Mouse (Mus musculus) inflammation-experienced regulatory T-cells (primary cell): ENCODE data around the gene Guk1. TPM values are rescaled to one million over a fixed set of nuclear protein-coding genes. Genes with fewer than 3 reads are reported as not detected.

ENCODE experiments used
- polyA plus RNA-seq, 2 experiments: library from polyadenylated mRNA; unstranded; fragments of 100-300 nt; shearing (Covaris generic); gene quantifications; one replicate each; pipeline ENCODE4 v1.2.1; 2017

Guk1 gene
- polyA plus RNA-seq, result 10 to 100 TPM; 82.2 to 88.9 TPM

DNA sequence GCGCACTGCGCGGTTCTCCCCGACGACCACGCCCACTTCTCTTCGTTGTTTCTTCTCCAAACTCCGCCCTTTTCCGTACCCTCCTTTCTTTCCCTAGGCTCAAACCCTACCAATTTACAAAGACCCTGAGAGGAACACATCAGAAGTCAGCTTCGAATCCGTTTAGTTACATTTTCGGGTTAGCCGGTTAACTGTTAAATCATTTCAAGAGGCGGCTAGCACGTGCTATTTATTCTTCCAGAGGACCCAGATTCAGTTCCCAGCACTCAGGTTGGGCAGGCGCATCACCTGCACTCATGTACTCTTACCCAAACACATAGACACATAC is at the start of gene Guk1:
Guk1 (minus strand) TSS at position 154 of the 328 bp plus-strand sequence.

DNA sequence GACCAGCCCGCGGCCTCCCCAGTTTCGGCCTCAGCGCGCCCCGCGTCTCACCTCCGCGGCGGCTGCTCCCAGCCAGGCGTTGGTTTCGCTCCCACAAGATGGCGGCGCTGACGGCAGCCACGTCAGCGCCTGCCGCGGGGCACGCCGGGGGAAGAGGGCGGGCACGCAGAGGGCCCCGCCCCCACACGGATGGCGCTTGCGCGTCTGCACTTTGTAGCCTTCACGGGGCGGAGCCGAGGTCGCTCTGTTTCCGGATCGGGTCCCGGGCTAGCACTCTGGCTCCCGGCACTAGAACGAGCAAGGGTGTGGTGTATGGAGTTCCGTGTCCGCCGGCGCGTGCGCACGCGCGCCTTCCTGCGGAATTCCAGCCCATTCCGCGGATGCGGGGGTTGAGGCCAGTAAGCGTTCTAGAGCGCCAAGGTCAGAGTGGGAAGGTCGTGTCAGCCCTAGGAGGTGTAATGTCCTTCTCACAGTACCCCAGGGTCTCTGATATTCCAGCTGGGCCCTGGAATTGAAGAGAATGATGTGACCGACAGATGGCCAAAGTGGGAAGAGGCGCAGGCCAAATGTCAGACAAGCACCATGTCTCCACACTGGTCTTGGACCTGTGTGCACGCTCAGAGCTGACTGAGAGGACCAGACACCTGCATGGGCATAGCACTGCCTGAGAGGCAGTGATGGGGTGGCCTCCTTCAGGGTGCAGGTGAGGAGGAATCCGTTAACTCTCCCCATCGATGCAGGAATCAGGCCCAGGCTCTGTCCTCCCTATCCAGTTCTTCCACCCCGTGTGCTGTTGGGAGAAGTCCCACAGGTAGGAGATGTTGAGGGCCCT is 36.3 kb upstream of the Guk1 start, which contains the start of gene Arf1:
Arf1 (minus strand) TSS at position 149 of the 832 bp plus-strand sequence.

DNA sequence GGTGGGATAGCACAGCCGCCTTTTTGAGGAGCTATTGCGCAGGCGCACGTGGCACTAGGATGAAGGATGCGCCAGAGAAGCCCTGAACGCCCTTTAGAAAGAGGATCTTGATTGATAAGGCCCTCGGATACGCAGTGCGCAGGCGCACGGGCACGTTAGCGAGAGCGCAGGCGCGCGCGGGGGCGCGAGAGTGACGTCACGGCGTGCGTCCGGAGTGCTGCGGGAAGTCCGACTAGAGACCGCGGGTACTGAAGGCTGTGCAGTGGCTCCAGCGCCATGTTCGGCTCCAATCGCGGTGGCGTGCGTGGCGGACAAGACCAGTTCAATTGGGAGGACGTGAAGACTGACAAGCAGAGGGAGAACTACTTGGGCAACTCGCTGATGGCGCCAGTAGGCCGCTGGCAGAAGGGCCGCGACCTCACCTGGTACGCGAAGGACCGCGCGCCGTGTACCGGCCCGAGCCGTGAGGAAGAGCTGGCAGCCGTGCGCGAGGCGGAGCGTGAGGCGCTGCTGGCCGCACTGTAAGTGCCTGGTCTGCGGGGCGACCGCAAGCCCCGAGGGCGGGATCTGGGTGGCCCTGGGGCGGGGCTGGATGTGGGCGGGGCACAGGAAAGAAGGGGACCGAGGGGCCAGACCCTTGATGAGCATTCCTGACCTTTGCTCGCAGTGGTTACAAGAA is 16.3 kb upstream of the Guk1 start, which contains the start of gene 2310033P09Rik:
2310033P09Rik (plus strand) TSS at position 169 of the 679 bp plus-strand sequence.

DNA sequence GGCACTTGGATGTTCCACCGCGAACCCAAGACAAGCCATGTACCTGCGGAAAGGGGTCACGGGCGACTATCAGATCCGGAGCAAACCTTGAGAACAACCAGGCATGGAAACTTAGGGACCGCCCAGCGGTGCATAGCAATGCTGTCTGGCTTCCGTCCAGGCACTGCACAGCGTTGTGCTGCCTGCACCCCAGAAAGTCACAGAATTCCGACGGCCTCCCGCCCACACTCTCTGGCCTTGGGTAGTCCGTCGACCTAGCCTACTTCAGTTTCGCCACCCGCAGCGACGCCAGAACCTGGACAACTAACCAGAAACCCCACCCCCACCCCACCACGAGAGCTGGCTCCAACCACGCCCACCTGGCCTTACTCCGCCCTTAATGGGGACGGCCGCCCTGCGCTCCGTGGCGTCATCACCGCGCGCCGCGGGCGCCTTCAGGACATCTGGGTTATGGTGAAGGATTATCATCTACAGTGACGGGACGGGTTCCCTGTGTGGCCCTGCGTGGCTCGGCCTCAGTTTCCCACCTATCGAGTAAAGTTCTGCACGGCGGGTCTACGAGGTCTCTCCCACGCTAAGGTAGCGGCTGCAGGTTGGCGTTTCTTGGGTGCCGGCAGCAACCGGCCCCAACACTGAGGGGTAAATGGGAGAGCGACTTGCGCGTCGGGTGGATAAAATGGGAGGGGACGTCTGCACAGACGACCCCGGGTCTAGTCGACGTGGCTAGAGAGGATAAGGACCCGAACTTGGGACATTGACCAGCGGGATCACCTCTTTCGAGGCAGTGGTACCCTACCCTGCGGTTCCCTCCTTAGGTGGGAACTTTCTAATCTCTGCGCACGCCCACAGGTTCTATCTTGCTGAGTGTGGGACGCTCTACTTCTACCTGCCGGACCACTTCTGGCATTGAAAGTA is 10.3 kb upstream of the Guk1 start, which contains the start of gene Mrpl55:
Mrpl55 (plus strand) TSS at position 406 of the 915 bp plus-strand sequence.

DNA sequence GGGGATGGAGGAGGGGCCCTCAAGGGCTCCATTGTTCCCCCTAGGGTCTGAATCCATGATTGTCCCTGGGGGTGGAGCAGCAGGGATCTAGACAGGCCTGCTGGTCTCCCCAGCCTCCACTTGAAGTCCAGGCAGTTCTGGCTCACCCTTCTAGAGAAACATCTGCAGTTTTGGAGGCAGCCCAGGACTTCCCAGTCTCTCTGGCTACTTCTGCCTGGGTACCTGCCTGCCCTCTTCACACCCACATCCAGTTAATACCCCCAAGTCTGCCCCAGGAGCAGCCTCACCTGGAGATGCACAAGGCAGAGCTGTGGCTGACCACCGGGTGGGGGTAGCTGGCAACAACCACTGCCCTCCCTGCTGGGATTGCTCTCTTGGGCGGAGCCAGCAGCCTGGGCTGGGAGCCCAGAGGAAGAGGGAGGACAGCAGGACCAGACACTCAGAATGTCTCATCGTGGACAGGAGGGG is 9.1 kb downstream of the Guk1 start, which contains the start of gene Gjc2:
Gjc2 (minus strand) TSS at position 350 of the 468 bp plus-strand sequence.

DNA sequence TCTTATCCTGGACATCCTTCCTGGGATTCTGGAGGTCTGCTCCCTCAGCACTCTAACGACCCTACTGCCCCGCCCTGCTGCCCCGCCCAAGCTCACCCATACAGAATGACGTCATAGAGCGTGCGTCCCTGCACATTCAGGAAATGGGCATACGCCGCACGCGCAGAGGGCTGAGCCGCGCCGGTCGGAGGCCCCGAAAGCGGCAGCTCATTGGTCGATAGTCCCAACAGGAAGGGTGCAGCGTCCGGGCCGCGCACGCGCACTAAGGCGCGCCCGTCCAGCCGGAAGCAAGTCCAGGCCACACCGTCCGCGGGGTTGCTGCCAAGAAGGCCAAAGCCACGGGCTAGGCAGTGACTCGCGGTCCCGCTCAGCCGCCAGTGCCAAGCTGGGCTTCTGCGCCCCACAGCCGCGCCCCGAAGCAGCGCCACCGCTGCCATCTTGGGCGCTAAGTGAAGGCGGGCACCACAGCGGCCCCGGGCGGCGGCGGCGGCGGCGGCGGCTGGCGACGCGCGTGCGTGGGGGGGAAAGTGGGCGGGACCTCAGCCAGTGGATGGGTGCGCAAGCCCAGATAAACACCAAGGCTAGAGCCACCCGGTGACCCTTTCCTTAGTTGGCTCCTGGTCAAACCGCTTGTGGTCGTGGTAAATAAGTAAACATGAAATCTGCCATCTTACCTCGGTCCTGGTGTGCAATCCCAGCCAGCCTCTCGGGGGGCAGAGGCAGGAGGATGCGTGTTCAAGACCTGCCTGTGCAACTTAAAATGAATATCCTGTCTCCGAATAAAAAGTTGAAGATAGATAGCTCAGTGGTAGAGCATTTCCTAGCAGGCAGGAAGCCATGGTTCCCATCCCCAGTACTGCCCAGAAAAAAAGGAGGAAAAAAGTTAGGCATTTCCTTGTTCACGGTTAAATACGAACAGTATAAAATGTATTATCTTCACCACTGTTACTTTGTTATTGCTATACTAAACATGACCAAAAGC is 28.5 kb downstream of the Guk1 start, which contains the start of gene Iba57:
Iba57 (minus strand) TSS at position 485 of the 982 bp plus-strand sequence.

DNA sequence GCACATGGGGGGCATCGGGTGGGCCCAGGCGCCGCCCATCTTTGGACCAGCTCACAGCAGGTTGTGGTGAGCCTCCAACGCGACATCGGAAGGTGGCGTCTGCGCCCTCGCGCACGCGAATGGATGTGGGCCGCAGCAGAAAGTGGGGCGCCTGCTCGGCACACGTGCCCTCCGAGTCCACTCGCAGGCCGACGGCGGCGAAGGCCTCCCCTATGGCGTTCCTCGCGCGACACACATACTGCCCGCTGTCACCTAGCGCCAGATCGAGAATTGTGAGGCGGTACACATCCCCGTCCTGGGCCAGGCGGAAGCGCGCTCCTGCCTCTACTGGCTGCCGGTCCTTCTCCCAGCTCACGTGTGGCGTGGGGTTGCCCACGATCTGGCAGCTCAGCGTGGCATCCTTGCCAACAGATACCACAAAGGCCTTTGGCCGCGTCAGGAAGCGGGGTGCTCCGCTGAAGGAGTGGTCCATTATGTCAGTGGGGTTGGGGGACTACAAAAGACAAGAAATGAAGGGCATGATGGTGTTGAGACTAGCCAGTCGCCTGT is 56.0 kb downstream of the Guk1 start, which contains the start of gene Obscn:
Obscn (minus strand) TSS at position 499 of the 549 bp plus-strand sequence.

Other genes with a start within 250 kb of the Guk1 start
- 10 to 100 TPM; 19.5 to 31.1 TPM for gene Hist3h2ba, start 243.3 kb downstream of the Guk1 start, polyA plus RNA-seq
- 10 to 100 TPM; 17.6 to 36.4 TPM for gene Hist3h2a, start 237.5 kb downstream of the Guk1 start, polyA plus RNA-seq
- gene Trim17, start 237.5 kb downstream of the Guk1 start, polyA plus RNA-seq, result 1 to 10 TPM in 1 of 2 experiments, under 1 TPM in 1; 0.16 to 2.8 TPM
- 10 to 100 TPM; 46.7 to 64.0 TPM for gene Trim11, start 214.1 kb downstream of the Guk1 start, polyA plus RNA-seq
- under 1 TPM; 0.04 to 0.36 TPM for gene Obscn, start 55.8 kb downstream of the Guk1 start, polyA plus RNA-seq
- 10 to 100 TPM in 1 of 2 experiments, 1 to 10 TPM in 1; 5.9 to 12.6 TPM for gene Iba57, start 28.5 kb downstream of the Guk1 start, polyA plus RNA-seq
- not detected for gene Gjc2, start 9.0 kb downstream of the Guk1 start, polyA plus RNA-seq
- 10 to 100 TPM; 38.2 to 50.2 TPM for gene Mrpl55, start 10.3 kb upstream of the Guk1 start, polyA plus RNA-seq
- gene 2310033P09Rik, start 16.1 kb upstream of the Guk1 start, polyA plus RNA-seq, result 10 to 100 TPM; 36.5 to 39.7 TPM
- gene Arf1, start 36.1 kb upstream of the Guk1 start, polyA plus RNA-seq, result 100 to 1,000 TPM; 430 to 471 TPM
- 1 to 10 TPM in 1 of 2 experiments, under 1 TPM in 1; 0.39 to 1.2 TPM for gene Wnt3a, start 98.5 kb upstream of the Guk1 start, polyA plus RNA-seq
- not detected for gene Wnt9a, start 114.7 kb upstream of the Guk1 start, polyA plus RNA-seq
- gene Prss38, start 183.4 kb upstream of the Guk1 start, polyA plus RNA-seq, result 1 to 10 TPM in 1 of 2 experiments, under 1 TPM in 1; 0.12 to 2.2 TPM